Mouse (Mus musculus) bone marrow macrophage, adult 2 months (primary cell): ENCODE measurements around the gene Slc35a1.

Experiments
- CTCF ChIP-seq: IDR thresholded peaks from 2 replicates; pipeline ENCODE4 v1.5.1; 2012; ENCODE audit warnings: low read depth, mild to moderate bottlenecking, low read length, moderate library complexity
- POLR2A ChIP-seq: IDR thresholded peaks from 2 replicates; pipeline ENCODE4 v1.6.1; 2012; ENCODE audit warnings: mild to moderate bottlenecking, low read depth, low read length, borderline replicate concordance

DNA sequence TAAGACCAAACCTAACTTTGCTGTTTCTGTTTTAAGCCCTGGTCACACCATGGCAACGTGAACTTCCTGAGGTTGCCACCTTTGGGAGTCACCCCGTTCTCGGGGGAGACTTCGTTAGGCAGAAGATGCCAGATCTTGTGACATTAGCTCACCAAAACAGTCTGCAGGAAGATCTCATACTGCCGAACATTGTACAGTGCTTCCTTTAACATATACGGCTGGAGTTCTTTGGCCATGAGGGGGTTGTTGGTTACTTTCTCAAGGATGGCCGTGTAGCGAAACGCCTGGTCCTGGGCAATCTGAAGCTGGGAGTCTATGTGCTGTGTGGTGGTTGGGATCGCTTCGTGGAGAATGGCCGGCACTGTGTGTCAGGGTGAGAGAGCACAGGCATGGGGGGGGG lies 32.2 kb upstream of the Slc35a1 start:
- TF ChIP-seq CTCF (no peak), POLR2A (no peak)
